Mouse (Mus musculus): ENCODE data around the gene Ppp1r1c. TPM values are rescaled to one million over a fixed set of nuclear protein-coding genes. Genes with fewer than 3 reads are reported as not detected.
A peak's percentile ranks its signal among the peaks of the same experiment; 100 is the strongest.

Ppp1r1c gene
- polyA plus RNA-seq, 1 experiment from 2014 or later: not detected

DNA sequence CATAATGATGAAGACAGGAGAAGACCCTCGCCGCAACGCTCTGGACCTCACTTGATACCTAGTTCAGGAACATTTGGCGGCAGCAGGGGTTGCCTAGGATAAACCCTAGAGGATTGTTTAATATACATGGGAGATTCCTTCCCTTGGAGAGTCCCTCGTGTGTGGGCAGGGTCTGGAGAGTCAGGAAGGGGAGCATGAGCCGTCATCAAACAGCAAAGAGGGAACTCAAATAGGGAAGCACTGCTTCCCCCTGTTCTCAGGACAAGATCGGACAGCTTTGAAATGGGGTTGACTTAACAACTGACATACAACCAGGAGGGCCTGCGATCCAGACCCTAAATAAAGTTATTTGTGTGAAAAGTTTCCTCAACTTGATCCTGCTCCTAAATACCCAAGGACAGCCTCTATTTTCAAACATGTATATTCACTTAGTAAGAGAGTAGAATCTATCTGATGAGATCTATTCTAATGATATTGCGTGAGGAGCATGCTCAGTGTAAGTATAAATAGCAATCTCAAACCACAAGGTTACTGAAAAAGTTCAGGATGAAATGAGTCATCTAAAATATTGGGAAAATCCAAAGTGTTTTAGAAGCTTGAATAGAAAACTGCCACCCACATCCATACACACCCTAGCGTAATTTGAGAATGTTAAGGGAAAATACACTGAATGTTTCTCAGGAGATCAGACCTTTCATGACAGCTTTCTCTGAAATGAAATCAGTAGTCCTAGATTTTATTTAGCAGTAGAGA is 10.9 kb upstream of the Ppp1r1c start:
- H3K9me3 ChIP-seq (ENCODE audit: low read length): no peaks in the 10 kb centered on the region
- ATAC-seq (no peak), DNase-seq (ENCODE audit: low spot score) (peak; percentile 28)
- H3K4me1 ChIP-seq (ENCODE audit: insufficient read depth, low read depth, low read length): no peaks in the 10 kb centered on the region
- H3K9ac ChIP-seq (replicated peaks; ENCODE audit: low read depth): no peak overlapping the region
- no peaks in the 10 kb centered on the region for H3K36me3 ChIP-seq (ENCODE audit: insufficient read depth, low read length)
- no peak overlapping the region for H3K4me2 ChIP-seq (replicated peaks; ENCODE audit: low read depth, low read length)
- WGBS: 78% methylated on average over 10 of the region's 10 CpGs
- TF ChIP-seq EP300 (IDR thresholded peaks at IDR 0.05) (no peak), CTCF (IDR thresholded peaks at IDR 0.05) (no peak)
- no peaks in the 10 kb centered on the region for H3K27me3 ChIP-seq (replicated peaks; ENCODE audit: insufficient read depth, low read length)
- no peak overlapping the region for H3K27ac ChIP-seq (ENCODE audit: low read length)
- no peak overlapping the region for H3K4me3 ChIP-seq (ENCODE audit: low read depth, low read length)

DNA sequence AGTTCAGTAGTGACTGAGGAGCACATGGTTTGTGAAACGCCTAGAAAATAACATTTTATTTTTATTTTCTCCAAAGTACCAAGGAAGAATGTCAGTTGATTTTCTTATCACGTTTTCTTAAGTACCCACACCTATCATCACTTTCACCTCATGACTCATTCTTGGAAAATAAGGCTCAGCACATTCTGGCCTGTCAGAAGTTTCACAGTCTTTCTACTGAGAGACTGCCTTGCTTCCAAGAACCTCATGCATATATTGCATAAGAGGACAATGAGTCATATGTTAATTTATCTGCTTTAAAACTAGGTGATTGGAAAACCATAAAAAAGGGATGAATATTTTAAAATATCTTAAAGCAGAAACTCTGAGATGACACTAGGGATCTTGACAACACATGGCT is 9.4 kb upstream of the Ppp1r1c start:
- ATAC-seq (peak; percentile 65), DNase-seq (ENCODE audit: low spot score) (peak; percentile 63)
- Histone ChIP-seq H3K9ac (replicated peaks; ENCODE audit: low read depth) (no peak overlapping the region), H3K27me3 (replicated peaks; ENCODE audit: insufficient read depth, low read length) (no peaks in the 10 kb centered on the region), H3K4me2 (replicated peaks; ENCODE audit: low read depth, low read length) (no peak overlapping the region), H3K4me1 (ENCODE audit: insufficient read depth, low read depth, low read length) (no peaks in the 10 kb centered on the region), H3K4me3 (ENCODE audit: low read depth, low read length) (no peak overlapping the region), H3K36me3 (ENCODE audit: insufficient read depth, low read length) (no peaks in the 10 kb centered on the region), H3K27ac (ENCODE audit: low read length) (no peak overlapping the region), H3K9me3 (ENCODE audit: low read length) (no peaks in the 10 kb centered on the region)
- WGBS: 39% methylated on average over 2 of the region's 2 CpGs
- no peak for TF ChIP-seq CTCF (IDR thresholded peaks at IDR 0.05)
- TF ChIP-seq EP300 (IDR thresholded peaks at IDR 0.05): peak; percentile 79

GRCm38 (mm10) chr2:79704773-79705172 is 2.8 kb upstream of the Ppp1r1c start:
- ATAC-seq (no peak), DNase-seq (ENCODE audit: low spot score) (no peak)
- no peak overlapping the region for H3K9ac ChIP-seq (replicated peaks; ENCODE audit: low read depth)
- H3K9me3 ChIP-seq (ENCODE audit: low read length): no peaks in the 10 kb centered on the region
- H3K36me3 ChIP-seq (ENCODE audit: insufficient read depth, low read length): no peaks in the 10 kb centered on the region
- TF ChIP-seq EP300 (IDR thresholded peaks at IDR 0.05) (no peak), CTCF (IDR thresholded peaks at IDR 0.05) (no peak)
- H3K4me2 ChIP-seq (replicated peaks; ENCODE audit: low read depth, low read length): no peak overlapping the region
- H3K27me3 ChIP-seq (replicated peaks; ENCODE audit: insufficient read depth, low read length): no peaks in the 10 kb centered on the region
- 61% methylated on average over 2 of the region's 2 CpGs for WGBS
- H3K27ac ChIP-seq (ENCODE audit: low read length): no peak overlapping the region
- no peaks in the 10 kb centered on the region for H3K4me1 ChIP-seq (ENCODE audit: insufficient read depth, low read depth, low read length)
- no peak overlapping the region for H3K4me3 ChIP-seq (ENCODE audit: low read depth, low read length)

DNA sequence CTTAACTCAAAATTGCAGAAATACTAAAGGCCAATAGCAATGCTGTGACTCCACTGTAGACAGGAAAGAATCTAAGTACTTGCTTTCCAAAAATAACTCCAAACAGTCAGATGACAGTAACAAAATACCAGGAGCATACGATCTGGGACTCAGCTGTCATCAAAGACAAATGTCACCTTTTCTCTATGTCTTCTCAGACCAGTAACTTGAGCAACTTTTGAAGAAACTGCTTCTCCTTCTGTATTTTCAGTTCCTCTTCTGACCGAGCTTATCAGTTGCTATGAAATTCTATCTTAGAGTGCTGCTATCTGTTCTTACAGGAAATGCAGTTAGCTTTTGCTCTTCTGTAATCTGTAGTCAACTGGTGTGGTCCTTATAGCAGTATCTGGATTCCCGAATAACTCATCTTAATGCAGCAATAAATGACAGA is 6.1 kb downstream of the Ppp1r1c start:
- DNase-seq (ENCODE audit: low spot score): peak; percentile 8
- ATAC-seq: no peak
- TF ChIP-seq CTCF (IDR thresholded peaks at IDR 0.05): no peak
- TF ChIP-seq EP300 (IDR thresholded peaks at IDR 0.05): no peak
- H3K27me3 ChIP-seq (replicated peaks; ENCODE audit: insufficient read depth, low read length): no peaks in the 10 kb centered on the region
- no peaks in the 10 kb centered on the region for H3K9me3 ChIP-seq (ENCODE audit: low read length)
- no peak overlapping the region for H3K27ac ChIP-seq (ENCODE audit: low read length)
- H3K9ac ChIP-seq (replicated peaks; ENCODE audit: low read depth): no peak overlapping the region
- H3K4me1 ChIP-seq (ENCODE audit: insufficient read depth, low read depth, low read length): no peaks in the 10 kb centered on the region
- WGBS: 40% methylated on average over 3 of the region's 3 CpGs
- H3K36me3 ChIP-seq (ENCODE audit: insufficient read depth, low read length): no peaks in the 10 kb centered on the region
- H3K4me2 ChIP-seq (replicated peaks; ENCODE audit: low read depth, low read length): no peak overlapping the region
- no peak overlapping the region for H3K4me3 ChIP-seq (ENCODE audit: low read depth, low read length)

- H3K9me3 ChIP-seq (ENCODE audit: low read length): no peaks in the 10 kb centered on the region
- DNase-seq (ENCODE audit: low spot score): no peak
Observed at GRCm38 (mm10) chr2:79714745-79715144, 7.2 kb downstream of the Ppp1r1c start.

DNA sequence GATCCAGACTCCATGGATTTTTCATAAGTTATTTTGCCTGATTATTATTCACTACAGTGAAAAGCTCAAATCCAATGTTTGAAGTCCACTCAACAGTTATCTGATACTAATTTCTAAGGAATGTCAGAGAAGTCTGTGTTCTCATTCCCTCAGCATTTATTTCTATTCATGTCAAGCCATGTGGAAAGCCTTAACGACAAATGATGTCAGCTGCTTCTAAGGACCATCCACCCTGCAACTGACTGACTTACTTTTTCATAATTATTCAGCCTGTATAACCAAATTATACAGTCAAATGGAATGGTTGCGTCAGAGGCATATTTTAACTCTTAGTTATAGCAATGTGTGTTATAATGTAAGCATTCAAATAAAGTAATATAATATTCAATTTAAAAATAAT is 8.3 kb downstream of the Ppp1r1c start:
- Histone ChIP-seq H3K9me3 (ENCODE audit: low read length) (no peaks in the 10 kb centered on the region), H3K27ac (ENCODE audit: low read length) (no peak overlapping the region), H3K4me2 (replicated peaks; ENCODE audit: low read depth, low read length) (no peak overlapping the region), H3K36me3 (ENCODE audit: insufficient read depth, low read length) (no peaks in the 10 kb centered on the region), H3K4me1 (ENCODE audit: insufficient read depth, low read depth, low read length) (no peaks in the 10 kb centered on the region), H3K27me3 (replicated peaks; ENCODE audit: insufficient read depth, low read length) (no peaks in the 10 kb centered on the region), H3K4me3 (ENCODE audit: low read depth, low read length) (no peak overlapping the region), H3K9ac (replicated peaks; ENCODE audit: low read depth) (no peak overlapping the region)
- TF ChIP-seq EP300 (IDR thresholded peaks at IDR 0.05) (no peak), CTCF (IDR thresholded peaks at IDR 0.05) (no peak)
- ATAC-seq: no peak
- 69% methylated on average over 2 of the region's 2 CpGs for WGBS
- DNase-seq (ENCODE audit: low spot score): no peak

More at GRCm38 (mm10) chr2:79714745-79715144, 7.2 kb downstream of the Ppp1r1c start:
- ATAC-seq: no peak
- H3K27ac ChIP-seq (ENCODE audit: low read length): no peak overlapping the region
- no peaks in the 10 kb centered on the region for H3K36me3 ChIP-seq (ENCODE audit: insufficient read depth, low read length)
- no peak overlapping the region for H3K9ac ChIP-seq (replicated peaks; ENCODE audit: low read depth)
- H3K27me3 ChIP-seq (replicated peaks; ENCODE audit: insufficient read depth, low read length): no peaks in the 10 kb centered on the region
- TF ChIP-seq EP300 (IDR thresholded peaks at IDR 0.05) (no peak), CTCF (IDR thresholded peaks at IDR 0.05) (no peak)
- no peak overlapping the region for H3K4me2 ChIP-seq (replicated peaks; ENCODE audit: low read depth, low read length)
- H3K4me3 ChIP-seq (ENCODE audit: low read depth, low read length): no peak overlapping the region
- H3K4me1 ChIP-seq (ENCODE audit: insufficient read depth, low read depth, low read length): no peaks in the 10 kb centered on the region
- 92% methylated on average over 6 of the region's 6 CpGs for WGBS

All from lung, postnatal 0 days (tissue).